Mouse (Mus musculus) megakaryocyte, embryonic 14.5 days (primary cell): ENCODE results near the gene Brd4.

Experiments
- FLI1 ChIP-seq: IDR thresholded peaks from 2 replicates; pipeline ENCODE4 v1.6.1; 2012; ENCODE audit warnings: low read length, inconsistent platforms, mixed read lengths
- GATA1 ChIP-seq: IDR thresholded peaks from 3 replicates; pipeline ENCODE4 v1.6.1; 2012; ENCODE audit warnings: mixed read lengths, low read length, inconsistent platforms, borderline replicate concordance

DNA sequence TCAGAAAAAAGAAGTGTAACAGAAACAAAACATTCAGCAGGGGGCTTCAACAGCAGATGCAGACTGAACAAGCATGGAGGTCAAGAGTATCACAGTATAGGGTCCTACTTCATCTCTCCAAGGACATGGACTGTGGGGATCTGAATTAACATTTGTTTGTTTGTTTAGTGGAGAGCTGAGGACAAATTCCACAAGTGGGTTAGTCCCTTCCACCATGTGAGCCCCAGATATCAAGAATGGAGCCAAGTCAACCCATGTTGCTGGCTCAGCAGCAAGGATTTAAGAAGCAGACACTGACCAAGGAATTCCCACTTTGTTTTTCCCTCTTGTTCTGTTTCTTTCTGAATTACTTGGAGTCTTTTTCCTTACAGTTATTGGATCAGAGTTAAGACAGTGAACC, 43.0 kb upstream of the Brd4 start:
- TF ChIP-seq GATA1: no peak
- no peak for TF ChIP-seq FLI1
